Mouse (Mus musculus): ENCODE measurements around the gene Hoxd13. TPM values are rescaled to one million over a fixed set of nuclear protein-coding genes. Genes with fewer than 3 reads are reported as not detected.

Gene Hoxd13
- polyA plus RNA-seq, 1 experiment from 2014 or later: not detected

- no peak overlapping the region for H3K9ac ChIP-seq
- ATAC-seq (replicated peaks; ENCODE audit: insufficient number of reproducible peaks, insufficient read depth, low FRiP score, low read depth): no peak
- 4% methylated on average over 12 of the region's 12 CpGs for WGBS
- H3K9me3 ChIP-seq (replicated peaks): no peaks in the 10 kb centered on the region
- peaks cover 25% of the 10 kb centered on the region for H3K4me1 ChIP-seq (replicated peaks)
- H3K27me3 ChIP-seq: peaks cover 99% of the 10 kb centered on the region
- H3K4me2 ChIP-seq: no peak overlapping the region
- H3K27ac ChIP-seq: no peak overlapping the region
- no peak overlapping the region for H3K4me3 ChIP-seq
- no peaks in the 10 kb centered on the region for H3K36me3 ChIP-seq
These were observed 16.0 kb downstream of the Hoxd13 start for GRCm38 (mm10) chr2:74684106-74684505.

GRCm38 (mm10) chr2:74685059-74685603 lies 17.0 kb downstream of the Hoxd13 start:
- H3K4me3 ChIP-seq: no peak overlapping the region
- H3K27me3 ChIP-seq: peaks cover 99% of the 10 kb centered on the region
- H3K4me2 ChIP-seq: no peak overlapping the region
- H3K9ac ChIP-seq: no peak overlapping the region
- 17% methylated on average over 4 of the region's 4 CpGs for WGBS
- peaks cover 18% of the 10 kb centered on the region for H3K4me1 ChIP-seq (replicated peaks)
- H3K27ac ChIP-seq: no peak overlapping the region
- no peak for ATAC-seq (replicated peaks; ENCODE audit: insufficient number of reproducible peaks, insufficient read depth, low FRiP score, low read depth)
- no peaks in the 10 kb centered on the region for H3K9me3 ChIP-seq (replicated peaks)
- no peaks in the 10 kb centered on the region for H3K36me3 ChIP-seq

- no peaks in the 10 kb centered on the region for H3K9me3 ChIP-seq (replicated peaks)
- H3K36me3 ChIP-seq: no peaks in the 10 kb centered on the region
- no peak overlapping the region for H3K9ac ChIP-seq
- H3K4me3 ChIP-seq: no peak overlapping the region
- H3K27ac ChIP-seq: no peak overlapping the region
- no peak for ATAC-seq (replicated peaks; ENCODE audit: insufficient number of reproducible peaks, insufficient read depth, low FRiP score, low read depth)
- no peak overlapping the region for H3K4me2 ChIP-seq
- 8% methylated on average over 17 of the region's 17 CpGs for WGBS
- peaks cover 97% of the 10 kb centered on the region for H3K27me3 ChIP-seq
- H3K4me1 ChIP-seq (replicated peaks): peaks cover 20% of the 10 kb centered on the region
These were observed 18.3 kb downstream of the Hoxd13 start for GRCm38 (mm10) chr2:74686301-74686987.

GRCm38 (mm10) chr2:74686988-74687697 lies 19.0 kb downstream of the Hoxd13 start:
- Histone ChIP-seq H3K27ac (no peak overlapping the region), H3K36me3 (no peaks in the 10 kb centered on the region), H3K4me3 (no peak overlapping the region), H3K4me1 (replicated peaks) (peaks cover 17% of the 10 kb centered on the region), H3K27me3 (peaks cover 97% of the 10 kb centered on the region), H3K9me3 (replicated peaks) (no peaks in the 10 kb centered on the region), H3K4me2 (no peak overlapping the region), H3K9ac (no peak overlapping the region)
- WGBS: 4% methylated on average over 27 of the region's 27 CpGs
- no peak for ATAC-seq (replicated peaks; ENCODE audit: insufficient number of reproducible peaks, insufficient read depth, low FRiP score, low read depth)

GRCm38 (mm10) chr2:74687698-74688555 lies 19.8 kb downstream of the Hoxd13 start:
- Histone ChIP-seq H3K9me3 (replicated peaks) (no peaks in the 10 kb centered on the region), H3K27me3 (peaks cover 97% of the 10 kb centered on the region), H3K4me1 (replicated peaks) (peaks cover 9% of the 10 kb centered on the region), H3K36me3 (no peaks in the 10 kb centered on the region), H3K4me2 (no peak overlapping the region), H3K9ac (no peak overlapping the region), H3K27ac (no peak overlapping the region), H3K4me3 (no peak overlapping the region)
- ATAC-seq (replicated peaks; ENCODE audit: insufficient number of reproducible peaks, insufficient read depth, low FRiP score, low read depth): no peak
- WGBS: 3% methylated on average over 31 of the region's 31 CpGs

- no peak overlapping the region for H3K4me2 ChIP-seq
These were observed 20.9 kb downstream of the Hoxd13 start for GRCm38 (mm10) chr2:74688795-74689573.

GRCm38 (mm10) chr2:74689574-74690337 lies 21.6 kb downstream of the Hoxd13 start:
- no peaks in the 10 kb centered on the region for H3K9me3 ChIP-seq (replicated peaks)
- H3K4me3 ChIP-seq: no peak overlapping the region
- H3K4me1 ChIP-seq (replicated peaks): peaks cover 5% of the 10 kb centered on the region
- H3K27me3 ChIP-seq: peaks cover 97% of the 10 kb centered on the region
- ATAC-seq (replicated peaks; ENCODE audit: insufficient number of reproducible peaks, insufficient read depth, low FRiP score, low read depth): no peak
- no peak overlapping the region for H3K4me2 ChIP-seq
- no peaks in the 10 kb centered on the region for H3K36me3 ChIP-seq
- H3K27ac ChIP-seq: no peak overlapping the region
- 4% methylated on average over 24 of the region's 24 CpGs for WGBS
- H3K9ac ChIP-seq: no peak overlapping the region

More at GRCm38 (mm10) chr2:74688795-74689573, 20.9 kb downstream of the Hoxd13 start:
- 5% methylated on average over 12 of the region's 12 CpGs for WGBS
- no peaks in the 10 kb centered on the region for H3K36me3 ChIP-seq
- H3K9me3 ChIP-seq (replicated peaks): no peaks in the 10 kb centered on the region
- ATAC-seq (replicated peaks; ENCODE audit: insufficient number of reproducible peaks, insufficient read depth, low FRiP score, low read depth): no peak
- peaks cover 5% of the 10 kb centered on the region for H3K4me1 ChIP-seq (replicated peaks)
- H3K9ac ChIP-seq: no peak overlapping the region
- no peak overlapping the region for H3K4me3 ChIP-seq
- H3K27ac ChIP-seq: no peak overlapping the region
- peaks cover 97% of the 10 kb centered on the region for H3K27me3 ChIP-seq

- peaks cover 97% of the 10 kb centered on the region for H3K27me3 ChIP-seq
- no peaks in the 10 kb centered on the region for H3K36me3 ChIP-seq
- H3K9me3 ChIP-seq (replicated peaks): no peaks in the 10 kb centered on the region
- no peak overlapping the region for H3K4me2 ChIP-seq
- no peak overlapping the region for H3K9ac ChIP-seq
- 12% methylated on average over 8 of the region's 8 CpGs for WGBS
- H3K4me1 ChIP-seq (replicated peaks): peaks cover 5% of the 10 kb centered on the region
- ATAC-seq (replicated peaks; ENCODE audit: insufficient number of reproducible peaks, insufficient read depth, low FRiP score, low read depth): no peak
- H3K27ac ChIP-seq: no peak overlapping the region
- H3K4me3 ChIP-seq: no peak overlapping the region
These were observed 22.2 kb downstream of the Hoxd13 start for GRCm38 (mm10) chr2:74690338-74690716.

- no peaks in the 10 kb centered on the region for H3K36me3 ChIP-seq
- no peaks in the 10 kb centered on the region for H3K9me3 ChIP-seq (replicated peaks)
- ATAC-seq (replicated peaks; ENCODE audit: insufficient number of reproducible peaks, insufficient read depth, low FRiP score, low read depth): no peak; the same call in 1 of the 2 replicates
- no peak within 1 kb of the TSS for H3K27ac ChIP-seq
- H3K27me3 ChIP-seq: peaks cover 98% of the 10 kb centered on the region
- peaks cover 5% of the 10 kb centered on the region for H3K4me1 ChIP-seq (replicated peaks)
- H3K4me3 ChIP-seq: peak within 1 kb of the TSS; percentile 31
- 1% methylated on average over 56 of the region's 56 CpGs for WGBS
- H3K4me2 ChIP-seq: peak within 1 kb of the TSS; percentile 36; the same call in 1 of the 2 replicates
- H3K9ac ChIP-seq: no peak within 1 kb of the TSS
These were observed 23.2 kb downstream of the Hoxd13 start, which contains the start of gene Hoxd10 for GRCm38 (mm10) chr2:74691022-74691951. Hoxd10 (plus strand) TSS chr2:74691924.

Data from heart, embryonic 15.5 days (tissue).